Mouse (Mus musculus): ENCODE measurements around the gene Ubap1l. TPM values are rescaled to one million over a fixed set of nuclear protein-coding genes. Genes with fewer than 3 reads are reported as not detected.

The Ubap1l gene
- polyA plus RNA-seq, 1 experiment from 2014 or later: 0.47 TPM

- H3K4me3 ChIP-seq (ENCODE audit: low read depth, low read length): no peak overlapping the region
- ATAC-seq (ENCODE audit: insufficient number of reproducible peaks, low FRiP score, low TSS enrichment, low read depth) (no peak), DNase-seq (ENCODE audit: low spot score) (no peak)
- no peaks in the 10 kb centered on the region for H3K9me3 ChIP-seq (ENCODE audit: control insufficient read depth, low read length)
- H3K27me3 ChIP-seq (ENCODE audit: control insufficient read depth, insufficient read depth, low read length): no peaks in the 10 kb centered on the region
- no peak overlapping the region for H3K4me2 ChIP-seq (ENCODE audit: low read depth, severe bottlenecking)
- peaks cover 6% of the 10 kb centered on the region; the same call in 1 of the 2 replicates for H3K36me3 ChIP-seq (ENCODE audit: control insufficient read depth, insufficient read depth, low read length)
- WGBS: 90% methylated on average over 1 of the region's 1 CpGs
- H3K27ac ChIP-seq (replicated peaks; ENCODE audit: low read depth, low read length): no peak overlapping the region
- no peak overlapping the region for H3K9ac ChIP-seq (ENCODE audit: low read length)
- H3K4me1 ChIP-seq (ENCODE audit: control insufficient read depth, insufficient read depth, low read length): no peaks in the 10 kb centered on the region
These were observed 1.8 kb upstream of the Ubap1l start for GRCm38 (mm10) chr9:65358956-65359480.

- 0 out of 2 replicates have a peak, but pooled peaks cover under 1% of the 10 kb centered on the region for H3K36me3 ChIP-seq (ENCODE audit: control insufficient read depth, insufficient read depth, low read length)
- no peak overlapping the region for H3K27ac ChIP-seq (replicated peaks; ENCODE audit: low read depth, low read length)
- no peaks in the 10 kb centered on the region for H3K27me3 ChIP-seq (ENCODE audit: control insufficient read depth, insufficient read depth, low read length)
- H3K4me1 ChIP-seq (ENCODE audit: control insufficient read depth, insufficient read depth, low read length): no peaks in the 10 kb centered on the region
- DNase-seq (ENCODE audit: low spot score): no peak
- H3K9me3 ChIP-seq (ENCODE audit: control insufficient read depth, low read length): no peaks in the 10 kb centered on the region
- no peak overlapping the region for H3K4me2 ChIP-seq (ENCODE audit: low read depth, severe bottlenecking)
- no peak overlapping the region for H3K4me3 ChIP-seq (ENCODE audit: low read depth, low read length)
- no peak overlapping the region for H3K9ac ChIP-seq (ENCODE audit: low read length)
- no peak for ATAC-seq (ENCODE audit: insufficient number of reproducible peaks, low FRiP score, low TSS enrichment, low read depth)
- 40% methylated on average over 9 of the region's 9 CpGs for WGBS
These were observed 2.8 kb downstream of the Ubap1l start for GRCm38 (mm10) chr9:65363684-65364083.

- H3K9ac ChIP-seq (ENCODE audit: low read length): no peak overlapping the region
- ATAC-seq (ENCODE audit: insufficient number of reproducible peaks, low FRiP score, low TSS enrichment, low read depth): no peak
- no peaks in the 10 kb centered on the region for H3K4me1 ChIP-seq (ENCODE audit: control insufficient read depth, insufficient read depth, low read length)
- H3K4me2 ChIP-seq (ENCODE audit: low read depth, severe bottlenecking): no peak overlapping the region
- H3K9me3 ChIP-seq (ENCODE audit: control insufficient read depth, low read length): no peaks in the 10 kb centered on the region
- no peaks in the 10 kb centered on the region for H3K27me3 ChIP-seq (ENCODE audit: control insufficient read depth, insufficient read depth, low read length)
- H3K4me3 ChIP-seq (ENCODE audit: low read depth, low read length): no peak overlapping the region
- H3K36me3 ChIP-seq (ENCODE audit: control insufficient read depth, insufficient read depth, low read length): no peaks in the 10 kb centered on the region
- DNase-seq (ENCODE audit: low spot score): no peak
- H3K27ac ChIP-seq (replicated peaks; ENCODE audit: low read depth, low read length): no peak overlapping the region
- WGBS: 93% methylated on average over 7 of the region's 7 CpGs
These were observed 4.9 kb downstream of the Ubap1l start for GRCm38 (mm10) chr9:65365721-65366120.

- H3K4me2 ChIP-seq (ENCODE audit: low read depth, severe bottlenecking): no peak overlapping the region
- ATAC-seq (ENCODE audit: insufficient number of reproducible peaks, low FRiP score, low TSS enrichment, low read depth) (no peak), DNase-seq (ENCODE audit: low spot score) (no peak)
- no peaks in the 10 kb centered on the region for H3K27me3 ChIP-seq (ENCODE audit: control insufficient read depth, insufficient read depth, low read length)
- WGBS: 76% methylated on average over 24 of the region's 24 CpGs
- H3K27ac ChIP-seq (replicated peaks; ENCODE audit: low read depth, low read length): no peak overlapping the region
- 0 out of 2 replicates have a peak, but pooled peaks cover 3% of the 10 kb centered on the region for H3K4me1 ChIP-seq (ENCODE audit: control insufficient read depth, insufficient read depth, low read length)
- H3K9ac ChIP-seq (ENCODE audit: low read length): no peak overlapping the region
- H3K4me3 ChIP-seq (ENCODE audit: low read depth, low read length): no peak overlapping the region
- no peaks in the 10 kb centered on the region for H3K9me3 ChIP-seq (ENCODE audit: control insufficient read depth, low read length)
- H3K36me3 ChIP-seq (ENCODE audit: control insufficient read depth, insufficient read depth, low read length): no peaks in the 10 kb centered on the region; the same call in 1 of the 2 replicates
These were observed 10.9 kb downstream of the Ubap1l start for GRCm38 (mm10) chr9:65371756-65372155.

- H3K4me3 ChIP-seq (ENCODE audit: low read depth, low read length): no peak overlapping the region
- no peaks in the 10 kb centered on the region; the same call in 1 of the 2 replicates for H3K36me3 ChIP-seq (ENCODE audit: control insufficient read depth, insufficient read depth, low read length)
- H3K27ac ChIP-seq (replicated peaks; ENCODE audit: low read depth, low read length): no peak overlapping the region
- H3K4me2 ChIP-seq (ENCODE audit: low read depth, severe bottlenecking): no peak overlapping the region
- H3K4me1 ChIP-seq (ENCODE audit: control insufficient read depth, insufficient read depth, low read length): 0 out of 2 replicates have a peak, but pooled peaks cover 3% of the 10 kb centered on the region
- no peaks in the 10 kb centered on the region for H3K27me3 ChIP-seq (ENCODE audit: control insufficient read depth, insufficient read depth, low read length)
- ATAC-seq (ENCODE audit: insufficient number of reproducible peaks, low FRiP score, low TSS enrichment, low read depth): no peak
- no peaks in the 10 kb centered on the region for H3K9me3 ChIP-seq (ENCODE audit: control insufficient read depth, low read length)
- 79% methylated on average over 4 of the region's 4 CpGs for WGBS
- H3K9ac ChIP-seq (ENCODE audit: low read length): no peak overlapping the region
- no peak for DNase-seq (ENCODE audit: low spot score)
These were observed 11.6 kb downstream of the Ubap1l start for GRCm38 (mm10) chr9:65372449-65372848.

- 0 out of 2 replicates have a peak, but pooled peaks cover 3% of the 10 kb centered on the region for H3K4me1 ChIP-seq (ENCODE audit: control insufficient read depth, insufficient read depth, low read length)
- H3K36me3 ChIP-seq (ENCODE audit: control insufficient read depth, insufficient read depth, low read length): no peaks in the 10 kb centered on the region; the same call in 1 of the 2 replicates
- H3K9me3 ChIP-seq (ENCODE audit: control insufficient read depth, low read length): no peaks in the 10 kb centered on the region
- no peak overlapping the region for H3K27ac ChIP-seq (replicated peaks; ENCODE audit: low read depth, low read length)
- DNase-seq (ENCODE audit: low spot score) (no peak), ATAC-seq (ENCODE audit: insufficient number of reproducible peaks, low FRiP score, low TSS enrichment, low read depth) (no peak)
- H3K27me3 ChIP-seq (ENCODE audit: control insufficient read depth, insufficient read depth, low read length): no peaks in the 10 kb centered on the region
- H3K9ac ChIP-seq (ENCODE audit: low read length): no peak overlapping the region
- no peak overlapping the region for H3K4me2 ChIP-seq (ENCODE audit: low read depth, severe bottlenecking)
- 58% methylated on average over 5 of the region's 5 CpGs for WGBS
- H3K4me3 ChIP-seq (ENCODE audit: low read depth, low read length): no peak overlapping the region
These were observed 13.8 kb downstream of the Ubap1l start for GRCm38 (mm10) chr9:65374468-65375162.

GRCm38 (mm10) chr9:65375163-65375934 lies 14.5 kb downstream of the Ubap1l start:
- H3K27ac ChIP-seq (replicated peaks; ENCODE audit: low read depth, low read length): no peak overlapping the region
- no peak overlapping the region for H3K4me3 ChIP-seq (ENCODE audit: low read depth, low read length)
- 0 out of 2 replicates have a peak, but pooled peaks cover 3% of the 10 kb centered on the region for H3K4me1 ChIP-seq (ENCODE audit: control insufficient read depth, insufficient read depth, low read length)
- no peak for ATAC-seq (ENCODE audit: insufficient number of reproducible peaks, low FRiP score, low TSS enrichment, low read depth)
- H3K9ac ChIP-seq (ENCODE audit: low read length): no peak overlapping the region
- H3K27me3 ChIP-seq (ENCODE audit: control insufficient read depth, insufficient read depth, low read length): no peaks in the 10 kb centered on the region
- H3K4me2 ChIP-seq (ENCODE audit: low read depth, severe bottlenecking): no peak overlapping the region
- no peaks in the 10 kb centered on the region; the same call in 1 of the 2 replicates for H3K36me3 ChIP-seq (ENCODE audit: control insufficient read depth, insufficient read depth, low read length)
- DNase-seq (ENCODE audit: low spot score): no peak
- 78% methylated on average over 9 of the region's 9 CpGs for WGBS
- H3K9me3 ChIP-seq (ENCODE audit: control insufficient read depth, low read length): no peaks in the 10 kb centered on the region

- Histone ChIP-seq H3K4me1 (ENCODE audit: control insufficient read depth, insufficient read depth, low read length) (no peaks in the 10 kb centered on the region), H3K27ac (replicated peaks; ENCODE audit: low read depth, low read length) (no peak overlapping the region), H3K36me3 (ENCODE audit: control insufficient read depth, insufficient read depth, low read length) (no peaks in the 10 kb centered on the region; the same call in 1 of the 2 replicates), H3K27me3 (ENCODE audit: control insufficient read depth, insufficient read depth, low read length) (no peaks in the 10 kb centered on the region), H3K9me3 (ENCODE audit: control insufficient read depth, low read length) (no peaks in the 10 kb centered on the region), H3K4me3 (ENCODE audit: low read depth, low read length) (no peak overlapping the region), H3K4me2 (ENCODE audit: low read depth, severe bottlenecking) (no peak overlapping the region), H3K9ac (ENCODE audit: low read length) (no peak overlapping the region; the same call in 1 of the 2 replicates)
- WGBS: 64% methylated on average over 4 of the region's 4 CpGs
- ATAC-seq (ENCODE audit: insufficient number of reproducible peaks, low FRiP score, low TSS enrichment, low read depth) (no peak), DNase-seq (ENCODE audit: low spot score) (no peak)
These were observed 20.3 kb downstream of the Ubap1l start for GRCm38 (mm10) chr9:65381017-65381590.

All from limb, embryonic 11.5 days (tissue).